Comparison of ENCODE assay signal across 11 mouse cellular contexts in genomic region chr13:91696109-91696645, GRCm38 (mm10). TPM values are rescaled to one million over a fixed set of nuclear protein-coding genes. Genes with fewer than 3 reads are reported as not detected.
DNase-seq lines count a peak whose midpoint lies in the region; ATAC-seq lines count a peak whose summit lies in the region.
"Had no signal": no experiment of that assay in that cellular context is flagged by ENCODE, and none has a peak within 500 bp of the region (broad histone marks: within the 10 kb centered on the region; RNA-seq: fewer than 3 reads in every experiment).

No protein-coding gene starts in this region.

- WGBS in hindbrain, embryonic 13.5 days, result 97% methylated on average over 2 of the region's 2 CpGs
- 84% methylated on average over 2 of the region's 2 CpGs for WGBS in hindbrain, embryonic 14.5 days

- ATAC-seq in hindbrain, embryonic 13.5 days (ENCODE audit: low FRiP score), result no peak
- ATAC-seq in hindbrain, embryonic 14.5 days (ENCODE audit: low FRiP score), result no peak
- peak; percentile 15 to 20; a peak in 1 of 4 replicates for ATAC-seq in hematopoietic stem cell, adult 5-6 weeks (replicated peaks in 1 of 2; ENCODE audit: insufficient read depth in 1 of 2, low FRiP score in 2 of 2, low TSS enrichment in 1 of 2, low read depth in 1 of 2, poor library complexity in 2 of 2, severe bottlenecking in 2 of 2)

- H3K4me1 ChIP-seq in hindbrain, embryonic 13.5 days (replicated peaks), result no peaks in the 10 kb centered on the region
- no peaks in the 10 kb centered on the region for H3K4me1 ChIP-seq in hindbrain, embryonic 14.5 days (replicated peaks; ENCODE audit: control insufficient read depth, insufficient read depth, low read length)

- no peak overlapping the region for H3K4me2 ChIP-seq in hindbrain, embryonic 13.5 days
- H3K4me2 ChIP-seq in hindbrain, embryonic 14.5 days (replicated peaks), result no peak overlapping the region

- no peak for DNase-seq in hindbrain, embryonic 14.5 days (ENCODE audit: low spot score)
- DNase-seq in 3T3-L1 (ENCODE audit: low read depth, low spot score), result peak; percentile 9
- peak; percentile 31 for DNase-seq in NIH3T3 (ENCODE audit: low read depth)
- no peak for DNase-seq in retina, embryonic 14.5 days (ENCODE audit: low spot score)
- DNase-seq in layer of hippocampus, adult 9-11 months, result no peak
- DNase-seq: spleen, adult 18-20 months had no signal

- no peaks in the 10 kb centered on the region for H3K27me3 ChIP-seq in hindbrain, embryonic 13.5 days
- no peaks in the 10 kb centered on the region for H3K27me3 ChIP-seq in hindbrain, embryonic 14.5 days (ENCODE audit: control insufficient read depth, insufficient read depth, low read length)
- H3K27me3 ChIP-seq: megakaryocyte, embryonic 14.5 days had no signal

- no peak overlapping the region for H3K9ac ChIP-seq in hindbrain, embryonic 13.5 days
- H3K9ac ChIP-seq in hindbrain, embryonic 14.5 days, result no peak overlapping the region

- H3K9me3 ChIP-seq in hindbrain, embryonic 13.5 days, result no peaks in the 10 kb centered on the region
- H3K9me3 ChIP-seq in hindbrain, embryonic 14.5 days (ENCODE audit: control insufficient read depth, low read length), result no peaks in the 10 kb centered on the region
- H3K9me3 ChIP-seq: G1E; megakaryocyte, embryonic 14.5 days had no signal

- 0 out of 2 replicates have a peak overlapping the region, but pooled peaks have one; percentile 12 for H3K27ac ChIP-seq in hindbrain, embryonic 13.5 days
- no peak overlapping the region for H3K27ac ChIP-seq in hindbrain, embryonic 14.5 days
- H3K27ac ChIP-seq: left cerebral cortex, adult 2 months had no signal

- H3K4me3 ChIP-seq in hindbrain, embryonic 13.5 days, result no peak overlapping the region
- no peak overlapping the region for H3K4me3 ChIP-seq in hindbrain, embryonic 14.5 days (replicated peaks; ENCODE audit: low read length)
- H3K4me3 ChIP-seq: left cerebral cortex, adult 2 months; megakaryocyte, embryonic 14.5 days had no signal

- H3K36me3 ChIP-seq in hindbrain, embryonic 13.5 days, result peaks cover 12% of the 10 kb centered on the region
- H3K36me3 ChIP-seq in hindbrain, embryonic 14.5 days (replicated peaks; ENCODE audit: control insufficient read depth, insufficient read depth), result peaks cover 16% of the 10 kb centered on the region

RNA-seq across cellular contexts. Expression of gene Acot12, which starts 45.1 kb away (rescaled TPM):
- not detected in 2 replicates for polyA plus RNA-seq in hindbrain, embryonic 13.5 days (2015; fragmentation: Nextera tagmentation; extraction: Ambion mirVana)
- 0.24 TPM in 1 of 2 replicates, not detected in the other for polyA plus RNA-seq in hindbrain, embryonic 14.5 days (2014; fragmentation: Nextera tagmentation; extraction: Ambion mirVana)
- total RNA-seq in hematopoietic stem cell, adult 5-6 weeks (2017), result not detected in 2 replicates
- total RNA-seq: G1E had no signal
- polyA plus RNA-seq: G1E had no signal

Comparison
In these comparisons a context has a peak if more than half of its experiments do, and no peak if none do; other contexts are left out.
1. ATAC-seq: peak in hematopoietic stem cell, adult 5-6 weeks (2 of 2); none in hindbrain, embryonic 13.5 days (single experiment) and hindbrain, embryonic 14.5 days (single experiment).
2. DNase-seq: peak in 3T3-L1 (single experiment) and NIH3T3 (single experiment); none in hindbrain, embryonic 14.5 days (single experiment), retina, embryonic 14.5 days (single experiment) and layer of hippocampus, adult 9-11 months (single experiment).